Mouse (Mus musculus) left cerebral cortex, postnatal 4 days (tissue): ENCODE measurements around the gene Fat3. TPM values are rescaled to one million over a fixed set of nuclear protein-coding genes. Genes with fewer than 3 reads are reported as not detected.

Experiments used
- DNase-seq: peaks from one replicate; pipeline ENCODE4 v3.0.0-alpha.2; 2022
- intact Hi-C: fragments of 180-260 bp; cut with DNase I; formaldehyde crosslinking; loops from one replicate; pipeline ENCODE4 v1.15.1; 2025
- total RNA-seq, 2 experiments: library from RNA; stranded (reverse); gene quantifications; 2 replicates each; pipeline ENCODE4 v1.2.3; 2021

Gene Fat3
- total RNA-seq, 2 experiments from 2014 or later: 70.5 to 72.7 TPM

- no peak for DNase-seq
- intact Hi-C loops: no loop called here
Observed at GRCm38 (mm10) chr9:16046686-16047085, 454.4 kb downstream of the Fat3 start.

GRCm38 (mm10) chr9:16037375-16037774 is 463.7 kb downstream of the Fat3 start:
- intact Hi-C loops: no loop called here

GRCm38 (mm10) chr9:16036346-16036745 is 464.7 kb downstream of the Fat3 start:
- intact Hi-C loops: no loop called here
- peak; percentile 68 for DNase-seq

More at GRCm38 (mm10) chr9:16037375-16037774, 463.7 kb downstream of the Fat3 start:
- no peak for DNase-seq

GRCm38 (mm10) chr9:16029715-16030285 is 471.3 kb downstream of the Fat3 start:
- intact Hi-C loops: loop anchor here (10.0 kb wide), 1 partner anchor 465 kb away; no protein-coding TSS in a partner anchor
- DNase-seq: no peak

GRCm38 (mm10) chr9:16029066-16029465 is 472.0 kb downstream of the Fat3 start:
- intact Hi-C loops: loop anchor here (10.0 kb wide), 1 partner anchor 466 kb away; no protein-coding TSS in a partner anchor
- DNase-seq: no peak

- intact Hi-C loops: loop anchor here (10.0 kb wide), 1 partner anchor 466 kb away; no protein-coding TSS in a partner anchor
- DNase-seq: peak; percentile 27
Observed at GRCm38 (mm10) chr9:16028394-16028911, 472.6 kb downstream of the Fat3 start.

- intact Hi-C loops: loop anchor here (10.0 kb wide), 1 partner anchor 469 kb away; no protein-coding TSS in a partner anchor
- no peak for DNase-seq
Observed at GRCm38 (mm10) chr9:16026054-16026453, 475.0 kb downstream of the Fat3 start.

GRCm38 (mm10) chr9:16024706-16025105 is 476.4 kb downstream of the Fat3 start:
- intact Hi-C loops: loop anchor here (10.0 kb wide), 1 partner anchor 470 kb away; no protein-coding TSS in a partner anchor
- DNase-seq: no peak

GRCm38 (mm10) chr9:16014115-16014514 is 487.0 kb downstream of the Fat3 start:
- intact Hi-C loops: no loop called here
- DNase-seq: peak; percentile 18

- no peak for DNase-seq
- intact Hi-C loops: no loop called here
Observed at GRCm38 (mm10) chr9:16011382-16011781, 489.7 kb downstream of the Fat3 start.

GRCm38 (mm10) chr9:16007516-16007915 is 493.6 kb downstream of the Fat3 start:
- no peak for DNase-seq

GRCm38 (mm10) chr9:16002991-16003390 is 498.1 kb downstream of the Fat3 start:
- intact Hi-C loops: no loop called here
- no peak for DNase-seq

More at GRCm38 (mm10) chr9:16007516-16007915, 493.6 kb downstream of the Fat3 start:
- intact Hi-C loops: no loop called here

- intact Hi-C loops: no loop called here
- DNase-seq: no peak
Observed at GRCm38 (mm10) chr9:15994762-15995161, 506.3 kb downstream of the Fat3 start.

GRCm38 (mm10) chr9:15994177-15994576 is 506.9 kb downstream of the Fat3 start:
- intact Hi-C loops: no loop called here
- DNase-seq: no peak

- intact Hi-C loops: no loop called here
Observed at GRCm38 (mm10) chr9:15992158-15992846, 508.8 kb downstream of the Fat3 start.

GRCm38 (mm10) chr9:15978317-15978716 is 522.8 kb downstream of the Fat3 start:
- DNase-seq: peak; percentile 17
- intact Hi-C loops: no loop called here

More at GRCm38 (mm10) chr9:15992158-15992846, 508.8 kb downstream of the Fat3 start:
- no peak for DNase-seq

GRCm38 (mm10) chr9:15976959-15977663 is 524.0 kb downstream of the Fat3 start:
- DNase-seq: peak; percentile 75
- intact Hi-C loops: no loop called here

GRCm38 (mm10) chr9:15975999-15976398 is 525.1 kb downstream of the Fat3 start:
- no peak for DNase-seq
- intact Hi-C loops: no loop called here

- intact Hi-C loops: no loop called here
- DNase-seq: no peak
Observed at GRCm38 (mm10) chr9:15972201-15972600, 528.9 kb downstream of the Fat3 start.

GRCm38 (mm10) chr9:15971393-15971792 is 529.7 kb downstream of the Fat3 start:
- intact Hi-C loops: no loop called here
- DNase-seq: no peak

- DNase-seq: no peak
Observed at GRCm38 (mm10) chr9:15964198-15964597, 536.9 kb downstream of the Fat3 start.

More at GRCm38 (mm10) chr9:15964198-15964597, 536.9 kb downstream of the Fat3 start:
- intact Hi-C loops: no loop called here
